Mouse (Mus musculus): ENCODE data around the gene Tuft1.

DNA sequence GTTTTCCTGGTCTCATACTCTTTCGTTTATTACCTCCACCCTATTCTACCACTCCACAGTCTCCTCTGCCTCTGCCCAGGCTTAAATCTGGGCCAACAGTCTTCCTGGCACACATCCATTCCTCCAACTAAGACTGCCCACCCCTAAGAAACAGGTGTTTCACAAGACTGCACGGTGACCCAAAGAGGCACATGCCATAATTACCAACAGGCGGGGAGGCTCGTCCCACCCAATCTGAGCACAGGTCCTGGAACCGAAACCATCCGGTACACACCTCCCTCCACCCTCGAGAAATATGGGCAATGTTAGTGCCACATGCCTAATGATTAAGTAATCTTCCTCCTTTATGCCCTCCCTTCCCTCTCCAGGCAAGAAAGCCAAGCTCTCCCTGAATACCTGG, 8.3 kb downstream of the Tuft1 start:
- TF ChIP-seq EP300 (IDR thresholded peaks at IDR 0.05): peak; percentile 91
- TF ChIP-seq CTCF (IDR thresholded peaks at IDR 0.05): no peak
